ENCODE assay signal across 8 mouse cellular contexts in genomic region chr15:8629317-8629831, GRCm38 (mm10).
A peak's percentile ranks its signal among the peaks of the same experiment; 100 is the strongest.
DNase-seq lines count a peak whose midpoint lies in the region; ATAC-seq lines count a peak whose summit lies in the region.

No protein-coding gene starts in this region.

- peak overlapping the region; percentile 31 for H3K4me3 ChIP-seq in intestine, embryonic 15.5 days (replicated peaks)

- intact Hi-C loops in left cerebral cortex, postnatal 10 days (cut with DNase I) = no loop called here

- 1% methylated on average over 13 of the region's 13 CpGs for WGBS in intestine, embryonic 15.5 days

- peak; percentile 88 for ATAC-seq in intestine, embryonic 15.5 days
- ATAC-seq in megakaryocyte, adult 5-6 weeks (ENCODE audit: poor library complexity, severe bottlenecking) = peak; percentile 33; the same call in 1 of the 2 replicates
- no peak for ATAC-seq in inflammation-experienced regulatory T-cells, adult 6 months

- H3K27me3 ChIP-seq in intestine, embryonic 15.5 days (replicated peaks) = no peaks in the 10 kb centered on the region

- peak overlapping the region; percentile 80 for H3K4me2 ChIP-seq in intestine, embryonic 15.5 days (replicated peaks)

- peak; percentile 83 for DNase-seq in adrenal gland, postnatal 10 days
- DNase-seq in embryo, embryonic 10.5 days (ENCODE audit: low spot score) = peak; percentile 91
- peak; percentile 26 for DNase-seq in gastrocnemius, postnatal 25 days
- peak; percentile 81 to 83 for DNase-seq in left cerebral cortex, postnatal 10 days (ENCODE audit: extremely low spot score in 1 of 2, low spot score in 2 of 2)
- peak; percentile 88 to 91 for DNase-seq in right cerebral cortex, postnatal 10 days (ENCODE audit: low spot score in 2 of 2)

- no peaks in the 10 kb centered on the region for H3K9me3 ChIP-seq in intestine, embryonic 15.5 days

- no peak overlapping the region for H3K27ac ChIP-seq in intestine, embryonic 15.5 days

- H3K9ac ChIP-seq in intestine, embryonic 15.5 days = peak overlapping the region; percentile 21; the same call in 1 of the 2 replicates

- H3K36me3 ChIP-seq in intestine, embryonic 15.5 days = no peaks in the 10 kb centered on the region

- H3K4me1 ChIP-seq in intestine, embryonic 15.5 days (replicated peaks) = peaks cover 6% of the 10 kb centered on the region; the same call in 1 of the 2 replicates

Comparison
In these comparisons a context has a peak if more than half of its experiments do, and no peak if none do; other contexts are left out.
1. DNase-seq: peak in every context shown above with its lines; median percentile 91 in embryo, embryonic 10.5 days; 90 in right cerebral cortex, postnatal 10 days; 83 in adrenal gland, postnatal 10 days; 82 in left cerebral cortex, postnatal 10 days; 26 in gastrocnemius, postnatal 25 days.